Mouse (Mus musculus): ENCODE data around the gene Galr3. TPM values are rescaled to one million over a fixed set of nuclear protein-coding genes. Genes with fewer than 3 reads are reported as not detected.
"Not testable (repeated sequence)": the region's sequence is repeated elsewhere in the genome, so short reads cannot be mapped to it uniquely, and the experiment has no call there.

Gene Galr3
- total and polyA plus RNA-seq, 3 experiments, result 0.70 to 1.6 (median 1.2) TPM

DNA sequence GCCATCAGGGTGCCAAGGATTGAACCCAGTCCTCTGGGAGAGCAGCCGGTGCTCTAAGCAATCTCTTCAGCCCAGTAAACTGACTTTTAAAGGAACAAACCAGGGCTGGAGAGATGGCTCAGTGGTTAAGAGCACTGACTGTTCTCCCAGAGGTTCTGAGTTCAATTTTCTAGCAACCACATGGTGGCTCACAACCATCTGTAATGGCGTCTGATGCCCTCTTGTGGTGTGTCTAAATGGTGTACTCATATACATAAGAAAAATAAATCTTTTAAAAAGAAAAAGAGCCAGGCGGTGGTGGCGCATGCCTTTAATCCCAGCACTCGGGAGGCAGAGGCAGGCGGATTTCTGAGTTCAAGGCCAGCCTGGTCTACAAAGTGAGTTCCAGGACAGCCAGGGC lies 33.8 kb upstream of the Galr3 start:
- H3K4me1 ChIP-seq (ENCODE audit: control insufficient read depth in 1 of 2, insufficient read depth in 2 of 2); H3K27me3 ChIP-seq (replicated peaks); H3K4me3 ChIP-seq (replicated peaks in 1 of 3; ENCODE audit: low read depth in 2 of 3, low read length in 2 of 3, poor library complexity in 1 of 3); dilution Hi-C loops (cut with MboI; ENCODE audit: extremely low pct_ligation_motif_present, extremely low pct_unique_long_range_greater_than_20kb, low sequenced_read_pairs); H3K79me2 ChIP-seq (replicated peaks; ENCODE audit: control insufficient read depth, extremely low read depth, insufficient read depth, poor library complexity, severe bottlenecking); H3K9ac ChIP-seq (ENCODE audit: insufficient read depth, low read depth); H3K9me3 ChIP-seq (replicated peaks; ENCODE audit: low read length); DNase-seq (ENCODE audit: extremely low read depth); H3K27ac ChIP-seq (ENCODE audit: insufficient read depth, low read depth); H3K4me2 ChIP-seq (ENCODE audit: insufficient read depth, low read depth, poor library complexity, severe bottlenecking): not testable (repeated sequence)
- peak in 1 of 2 experiments; percentile 70; a peak in 2 of 4 replicates for TF ChIP-seq CTCF (conservative IDR thresholded peaks at IDR 0.05 in 1 of 2, IDR thresholded peaks at IDR 0.05 in 1 of 2; ENCODE audit: low read depth in 2 of 2, low read length in 2 of 2)
- peak; percentile 41 for TF ChIP-seq SMC3 (IDR thresholded peaks at IDR 0.05; ENCODE audit: low read depth, low read length)
- peak; percentile 63; the same call in 1 of the 2 replicates for TF ChIP-seq MYC (IDR thresholded peaks at IDR 0.05; ENCODE audit: low read depth, low read length)
- TF ChIP-seq RAD21 (IDR thresholded peaks at IDR 0.05; ENCODE audit: low read depth, low read length), result peak; percentile 24
- H3K36me3 ChIP-seq (replicated peaks in 1 of 2; ENCODE audit: control insufficient read depth in 1 of 2, insufficient read depth in 1 of 2, low read length in 1 of 2), result peaks cover 35 to 50% of the 10 kb centered on the region in 2 experiments
- in situ Hi-C loops (cut with MboI; ENCODE audit: low pct_ligation_motif_present, low pct_unique_long_range_greater_than_20kb, low sequenced_read_pairs), result loop anchor here (5.0 kb wide), 1 partner anchor 56 kb away; no protein-coding TSS in a partner anchor

DNA sequence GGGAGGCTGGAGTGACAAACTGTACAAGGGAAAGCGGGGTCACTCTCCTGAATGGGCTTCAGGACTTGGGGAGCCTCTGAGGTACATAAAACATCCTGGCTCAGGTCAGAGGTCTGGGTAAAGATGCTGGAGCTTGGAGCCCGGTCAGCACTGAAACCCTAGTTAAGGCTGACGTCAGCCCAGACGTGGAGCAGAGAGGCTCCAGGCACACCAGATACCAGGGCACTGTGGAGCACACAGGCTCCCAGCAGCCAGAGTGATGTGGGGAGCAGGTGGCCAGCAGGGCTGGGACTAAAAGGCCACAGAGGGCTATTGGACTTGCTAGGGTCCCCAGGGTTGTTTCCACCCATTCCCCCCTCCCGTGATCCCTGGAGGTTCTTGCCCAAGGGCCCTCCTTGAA lies 32.0 kb upstream of the Galr3 start:
- no peak for DNase-seq (ENCODE audit: extremely low read depth)
- peaks cover 0 to 6% of the 10 kb centered on the region in 2 experiments; a peak in 1 of 4 replicates for H3K4me1 ChIP-seq (ENCODE audit: control insufficient read depth in 1 of 2, insufficient read depth in 2 of 2)
- H3K9ac ChIP-seq (ENCODE audit: insufficient read depth, low read depth), result no peak overlapping the region
- no peaks in the 10 kb centered on the region for H3K9me3 ChIP-seq (replicated peaks; ENCODE audit: low read length)
- no peak overlapping the region for H3K4me3 ChIP-seq (replicated peaks in 1 of 3; ENCODE audit: low read depth in 2 of 3, low read length in 2 of 3, poor library complexity in 1 of 3)
- no peaks in the 10 kb centered on the region for H3K79me2 ChIP-seq (replicated peaks; ENCODE audit: control insufficient read depth, extremely low read depth, insufficient read depth, poor library complexity, severe bottlenecking)
- dilution Hi-C loops (cut with MboI; ENCODE audit: extremely low pct_ligation_motif_present, extremely low pct_unique_long_range_greater_than_20kb, low sequenced_read_pairs), result no loop called here
- H3K27me3 ChIP-seq (replicated peaks), result no peaks in the 10 kb centered on the region
- H3K27ac ChIP-seq (ENCODE audit: insufficient read depth, low read depth), result no peak overlapping the region
- H3K36me3 ChIP-seq (replicated peaks in 1 of 2; ENCODE audit: control insufficient read depth in 1 of 2, insufficient read depth in 1 of 2, low read length in 1 of 2), result peaks cover 16 to 31% of the 10 kb centered on the region in 2 experiments
- H3K4me2 ChIP-seq (ENCODE audit: insufficient read depth, low read depth, poor library complexity, severe bottlenecking), result no peak overlapping the region
- in situ Hi-C loops (cut with MboI; ENCODE audit: low pct_ligation_motif_present, low pct_unique_long_range_greater_than_20kb, low sequenced_read_pairs), result loop anchor here (5.0 kb wide), 1 partner anchor 57 kb away; no protein-coding TSS in a partner anchor
- TF ChIP-seq CHD1 (IDR thresholded peaks at IDR 0.05; ENCODE audit: low read depth, low read length) (no peak), MAX (IDR thresholded peaks at IDR 0.05; ENCODE audit: low read length) (no peak), UBTF (IDR thresholded peaks at IDR 0.05; ENCODE audit: low read depth, low read length) (no peak), MXI1 (IDR thresholded peaks at IDR 0.05; ENCODE audit: low read depth, low read length) (no peak), HCFC1 (IDR thresholded peaks at IDR 0.05; ENCODE audit: low read depth, low read length) (no peak), IRF4 (IDR thresholded peaks at IDR 0.05; ENCODE audit: low read depth, low read length) (no peak), POLR2AphosphoS2 (IDR thresholded peaks at IDR 0.05; ENCODE audit: low read depth, low read length) (no peak), NRF1 (IDR thresholded peaks at IDR 0.05; ENCODE audit: low read depth, low read length) (no peak), ETS1 (conservative IDR thresholded peaks at IDR 0.05; ENCODE audit: low read depth, low read length) (no peak), ZMIZ1 (IDR thresholded peaks at IDR 0.05; ENCODE audit: low read depth, low read length) (no peak), RCOR1 (conservative IDR thresholded peaks at IDR 0.05; ENCODE audit: low read depth, low read length) (no peak), ELF1 (IDR thresholded peaks at IDR 0.05; ENCODE audit: low read depth, low read length) (no peak), MAZ (IDR thresholded peaks at IDR 0.05; ENCODE audit: low read depth, low read length) (no peak), MYC (IDR thresholded peaks at IDR 0.05; ENCODE audit: low read depth, low read length) (no peak)

Measured in CH12.LX (cell line).